8 mouse cellular contexts compared by ENCODE assay signal in genomic region chr13:109901811-109902210, GRCm38 (mm10).
DNase-seq lines count a peak whose midpoint lies in the region; ATAC-seq and TF ChIP-seq lines count a peak whose summit lies in the region.

No protein-coding gene starts in this region.

- TF ChIP-seq POLR2A in lung, adult 2 months (IDR thresholded peaks at IDR 0.05; ENCODE audit: borderline replicate concordance, extremely low read depth, low read depth, low read length) = no peak
- no peak for TF ChIP-seq POLR2A in olfactory bulb, adult 2 months (IDR thresholded peaks at IDR 0.05; ENCODE audit: insufficient read depth, low read depth, low read length)

- peak overlapping the region; percentile 94 for H3K4me2 ChIP-seq in lung, embryonic 16.5 days (ENCODE audit: low read depth, low read length)
- peak overlapping the region; percentile 90; the same call in 1 of the 2 replicates for H3K4me2 ChIP-seq in limb, embryonic 15.5 days

- no peak overlapping the region for H3K27ac ChIP-seq in lung, embryonic 16.5 days (ENCODE audit: low read length)
- H3K27ac ChIP-seq in limb, embryonic 15.5 days = no peak overlapping the region
- 0 out of 2 replicates have a peak overlapping the region, but pooled peaks have one; percentile 23 for H3K27ac ChIP-seq in olfactory bulb, adult 2 months (ENCODE audit: insufficient read depth, low read depth, low read length)

- no peak for TF ChIP-seq CTCF in lung, adult 2 months (IDR thresholded peaks at IDR 0.05; ENCODE audit: insufficient read depth, low read length)
- no peak for TF ChIP-seq CTCF in olfactory bulb, adult 2 months (IDR thresholded peaks at IDR 0.05; ENCODE audit: insufficient read depth, low read depth, low read length)

- 55% methylated on average over 5 of the region's 5 CpGs for WGBS in lung, embryonic 16.5 days
- 74% methylated on average over 5 of the region's 5 CpGs for WGBS in lung, adult 2 months
- 55% methylated on average over 5 of the region's 5 CpGs for WGBS in limb, embryonic 15.5 days
- 32% methylated on average over 5 of the region's 5 CpGs for WGBS in olfactory bulb, adult 2 months

- peaks cover 23% of the 10 kb centered on the region for H3K4me1 ChIP-seq in lung, embryonic 16.5 days (replicated peaks; ENCODE audit: control insufficient read depth, insufficient read depth, low read length)
- H3K4me1 ChIP-seq in lung, adult 2 months (ENCODE audit: control insufficient read depth, insufficient read depth, low read length) = peaks cover 4% of the 10 kb centered on the region
- H3K4me1 ChIP-seq in limb, embryonic 15.5 days = peaks cover 26% of the 10 kb centered on the region
- peaks cover 4% of the 10 kb centered on the region; the same call in 1 of the 2 replicates for H3K4me1 ChIP-seq in olfactory bulb, adult 2 months (ENCODE audit: control insufficient read depth, insufficient read depth, low read length)

- no peaks in the 10 kb centered on the region for H3K9me3 ChIP-seq in lung, embryonic 16.5 days (ENCODE audit: control insufficient read depth, low read length)
- H3K9me3 ChIP-seq in limb, embryonic 15.5 days = no peaks in the 10 kb centered on the region

- ATAC-seq in lung, embryonic 16.5 days (ENCODE audit: low read depth) = no peak
- no peak for ATAC-seq in limb, embryonic 15.5 days (ENCODE audit: insufficient number of reproducible peaks, low FRiP score, low TSS enrichment, low read depth)

- H3K4me3 ChIP-seq in lung, embryonic 16.5 days (ENCODE audit: low read length) = peak overlapping the region; percentile 76; the same call in 1 of the 2 replicates
- H3K4me3 ChIP-seq in lung, adult 2 months (replicated peaks; ENCODE audit: extremely low read depth, low read depth, low read length) = no peak overlapping the region
- no peak overlapping the region for H3K4me3 ChIP-seq in limb, embryonic 15.5 days
- no peak overlapping the region for H3K4me3 ChIP-seq in olfactory bulb, adult 2 months (ENCODE audit: insufficient read depth, low read depth, low read length)

- H3K27me3 ChIP-seq in lung, embryonic 16.5 days (ENCODE audit: control insufficient read depth, insufficient read depth, low read depth, low read length) = no peaks in the 10 kb centered on the region; the same call in 1 of the 2 replicates
- H3K27me3 ChIP-seq in limb, embryonic 15.5 days = no peaks in the 10 kb centered on the region

- peak overlapping the region; percentile 77; the same call in 1 of the 2 replicates for H3K9ac ChIP-seq in lung, embryonic 16.5 days (ENCODE audit: low read length)
- no peak overlapping the region for H3K9ac ChIP-seq in limb, embryonic 15.5 days

- no peaks in the 10 kb centered on the region for H3K36me3 ChIP-seq in lung, embryonic 16.5 days (ENCODE audit: control insufficient read depth, insufficient read depth, low read length)
- no peaks in the 10 kb centered on the region for H3K36me3 ChIP-seq in limb, embryonic 15.5 days

- peak; percentile 62 for DNase-seq in adrenal gland, postnatal 10 days
- DNase-seq in adrenal gland, postnatal 14 days = no peak
- DNase-seq in lung, adult 2 months = no peak
- no peak for DNase-seq in cerebellum, adult 11 months
- DNase-seq in embryo, embryonic 11 days = no peak
